Mouse (Mus musculus): ENCODE results near the gene Sel1l2. TPM values are rescaled to one million over a fixed set of nuclear protein-coding genes. Genes with fewer than 3 reads are reported as not detected.
A peak's percentile ranks its signal among the peaks of the same experiment; 100 is the strongest.

Gene Sel1l2
- polyA plus RNA-seq (2015; fragmentation: Nextera tagmentation; extraction: Ambion mirVana) = not detected in 2 replicates

- no peak for ATAC-seq (replicated peaks)
- Histone ChIP-seq H3K36me3 (no peaks in the 10 kb centered on the region), H3K27me3 (no peaks in the 10 kb centered on the region), H3K4me1 (peaks cover under 1% of the 10 kb centered on the region; the same call in 1 of the 2 replicates), H3K4me3 (no peak within 1 kb of the TSS), H3K9me3 (no peaks in the 10 kb centered on the region), H3K9ac (replicated peaks) (no peak within 1 kb of the TSS), H3K27ac (replicated peaks) (no peak within 1 kb of the TSS), H3K4me2 (replicated peaks) (no peak within 1 kb of the TSS)
- WGBS = 34% methylated on average over 4 of the region's 4 CpGs
Measured at GRCm38 (mm10) chr2:140389525-140389924, at the start of gene Sel1l2. TSS of gene Sel1l2 (minus strand) at chr2:140389706.

- Histone ChIP-seq H3K36me3 (no peaks in the 10 kb centered on the region), H3K4me2 (replicated peaks) (no peak overlapping the region), H3K9me3 (no peaks in the 10 kb centered on the region), H3K4me1 (no peaks in the 10 kb centered on the region), H3K9ac (replicated peaks) (no peak overlapping the region), H3K27me3 (no peaks in the 10 kb centered on the region), H3K27ac (replicated peaks) (no peak overlapping the region), H3K4me3 (no peak overlapping the region)
- 83% methylated on average over 4 of the region's 4 CpGs for WGBS
- no peak for ATAC-seq (replicated peaks)
Measured at GRCm38 (mm10) chr2:140439081-140439480, 49.6 kb upstream of the Sel1l2 start.

GRCm38 (mm10) chr2:140427283-140427682 lies 37.8 kb upstream of the Sel1l2 start:
- Histone ChIP-seq H3K4me2 (replicated peaks) (no peak overlapping the region), H3K27me3 (no peaks in the 10 kb centered on the region), H3K9ac (replicated peaks) (no peak overlapping the region), H3K9me3 (no peaks in the 10 kb centered on the region), H3K4me1 (no peaks in the 10 kb centered on the region), H3K27ac (replicated peaks) (no peak overlapping the region), H3K36me3 (no peaks in the 10 kb centered on the region), H3K4me3 (no peak overlapping the region)
- 18% methylated on average over 4 of the region's 4 CpGs for WGBS
- ATAC-seq (replicated peaks) = peak; percentile 48; the same call in 1 of the 2 replicates

DNA sequence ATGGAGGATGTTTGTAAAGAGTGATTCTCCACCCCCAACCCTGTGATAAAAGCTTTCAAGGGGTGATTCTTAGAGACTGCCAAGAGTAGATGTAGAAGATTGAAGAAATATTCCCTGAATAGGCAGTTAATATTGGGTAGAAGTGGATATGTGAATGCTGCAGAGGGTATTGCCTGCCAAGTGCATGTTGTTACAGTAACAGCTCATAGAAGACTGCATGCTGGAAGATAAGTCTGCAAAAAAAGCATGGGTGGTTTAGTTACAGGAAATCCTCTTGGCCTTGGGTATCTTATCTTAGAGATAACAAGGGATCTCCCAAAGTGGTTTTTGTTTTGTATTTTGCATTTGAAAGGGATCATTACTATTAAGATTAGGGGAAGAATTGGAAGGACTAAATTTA lies 36.3 kb upstream of the Sel1l2 start:
- Histone ChIP-seq H3K9ac (replicated peaks) (no peak overlapping the region), H3K4me2 (replicated peaks) (no peak overlapping the region), H3K27me3 (no peaks in the 10 kb centered on the region), H3K4me1 (no peaks in the 10 kb centered on the region), H3K27ac (replicated peaks) (no peak overlapping the region), H3K4me3 (no peak overlapping the region), H3K36me3 (no peaks in the 10 kb centered on the region), H3K9me3 (no peaks in the 10 kb centered on the region)
- ATAC-seq (replicated peaks) = no peak

- peak; percentile 71 for ATAC-seq (replicated peaks)
Measured at GRCm38 (mm10) chr2:140395744-140396231, 6.3 kb upstream of the Sel1l2 start.

DNA sequence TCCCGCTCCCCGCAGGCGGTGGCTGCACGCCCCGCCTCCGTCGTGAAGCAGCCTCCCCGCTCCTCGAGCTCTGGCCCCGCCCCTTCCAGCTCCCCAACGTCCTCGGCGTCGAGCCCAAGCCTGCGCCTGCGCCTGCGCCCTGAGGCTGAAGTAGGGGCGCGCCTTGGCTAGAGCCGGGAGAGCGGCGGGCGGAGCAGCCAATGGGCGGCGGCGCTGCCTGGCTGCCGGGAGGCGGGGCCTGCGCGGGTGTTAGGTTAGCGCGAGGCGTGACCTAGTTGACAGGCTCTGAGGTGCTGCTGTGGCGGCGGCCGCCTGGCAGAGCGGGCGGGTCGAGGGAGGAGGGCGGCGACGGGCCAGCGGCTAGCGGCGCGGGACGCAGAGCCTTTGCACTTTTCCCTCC lies 5.7 kb upstream of the Sel1l2 start, which contains the start of gene Macrod2:
Gene Macrod2 (plus strand): TSS at position 131 of the 400 bp plus-strand sequence.
- H3K9ac ChIP-seq (replicated peaks) = peak within 1 kb of the TSS; percentile 75
- ATAC-seq (replicated peaks) = peak; percentile 99
- no peaks in the 10 kb centered on the region for H3K27me3 ChIP-seq
- no peaks in the 10 kb centered on the region for H3K36me3 ChIP-seq
- H3K9me3 ChIP-seq = no peaks in the 10 kb centered on the region
- peak within 1 kb of the TSS; percentile 72 for H3K27ac ChIP-seq (replicated peaks)
- WGBS = 0% methylated on average over 34 of the region's 47 CpGs
- peak within 1 kb of the TSS; percentile 89 for H3K4me3 ChIP-seq
- H3K4me1 ChIP-seq = peaks cover 15% of the 10 kb centered on the region; the same call in 1 of the 2 replicates
- H3K4me2 ChIP-seq (replicated peaks) = peak within 1 kb of the TSS; percentile 90

More at GRCm38 (mm10) chr2:140395744-140396231, 6.3 kb upstream of the Sel1l2 start:
- peaks cover 15% of the 10 kb centered on the region; the same call in 1 of the 2 replicates for H3K4me1 ChIP-seq
- H3K4me2 ChIP-seq (replicated peaks) = peak overlapping the region; percentile 90
- H3K9ac ChIP-seq (replicated peaks) = peak overlapping the region; percentile 75
- H3K27me3 ChIP-seq = no peaks in the 10 kb centered on the region
- no peaks in the 10 kb centered on the region for H3K36me3 ChIP-seq
- H3K9me3 ChIP-seq = no peaks in the 10 kb centered on the region
- H3K4me3 ChIP-seq = peak overlapping the region; percentile 89
- H3K27ac ChIP-seq (replicated peaks) = peak overlapping the region; percentile 72
- 1% methylated on average over 54 of the region's 58 CpGs for WGBS

GRCm38 (mm10) chr2:140364804-140365203 lies 24.7 kb downstream of the Sel1l2 start:
- H3K9ac ChIP-seq (replicated peaks) = no peak overlapping the region
- H3K9me3 ChIP-seq = no peaks in the 10 kb centered on the region
- no peak overlapping the region for H3K4me3 ChIP-seq
- H3K36me3 ChIP-seq = no peaks in the 10 kb centered on the region
- no peaks in the 10 kb centered on the region for H3K27me3 ChIP-seq
- 69% methylated on average over 1 of the region's 1 CpGs for WGBS
- no peak overlapping the region for H3K4me2 ChIP-seq (replicated peaks)
- ATAC-seq (replicated peaks) = peak; percentile 60; the same call in 1 of the 2 replicates
- H3K27ac ChIP-seq (replicated peaks) = no peak overlapping the region
- H3K4me1 ChIP-seq = no peaks in the 10 kb centered on the region

DNA sequence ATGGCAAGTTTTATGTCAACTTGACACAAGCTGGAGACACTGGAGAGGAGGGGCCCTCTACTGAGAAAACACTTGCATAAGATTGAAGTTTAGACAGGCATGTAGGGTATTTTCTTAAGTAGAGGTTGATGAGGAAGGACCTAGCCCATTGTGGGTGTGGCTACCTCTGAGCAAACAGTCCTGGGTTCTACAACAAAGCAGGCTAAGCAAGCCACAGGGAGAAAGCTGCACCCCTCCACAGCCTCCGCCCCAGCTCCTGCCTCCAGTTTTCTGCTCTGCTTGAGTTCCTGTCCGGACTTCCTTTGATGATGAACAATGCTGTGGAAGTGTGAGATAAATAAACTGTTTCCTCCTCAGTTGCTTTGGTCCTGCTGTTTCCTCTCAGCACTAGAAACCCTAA lies 29.6 kb downstream of the Sel1l2 start:
- no peak for ATAC-seq (replicated peaks)
- H3K4me2 ChIP-seq (replicated peaks) = no peak overlapping the region
- H3K4me1 ChIP-seq = no peaks in the 10 kb centered on the region
- no peaks in the 10 kb centered on the region for H3K36me3 ChIP-seq
- H3K9ac ChIP-seq (replicated peaks) = no peak overlapping the region
- H3K27ac ChIP-seq (replicated peaks) = no peak overlapping the region
- no peak overlapping the region for H3K4me3 ChIP-seq
- H3K27me3 ChIP-seq = no peaks in the 10 kb centered on the region
- 69% methylated on average over 2 of the region's 2 CpGs for WGBS
- no peaks in the 10 kb centered on the region for H3K9me3 ChIP-seq

- H3K27me3 ChIP-seq = no peaks in the 10 kb centered on the region
- ATAC-seq (replicated peaks) = no peak
- H3K27ac ChIP-seq (replicated peaks) = no peak overlapping the region
- no peak overlapping the region for H3K9ac ChIP-seq (replicated peaks)
- H3K4me1 ChIP-seq = no peaks in the 10 kb centered on the region
- no peak overlapping the region for H3K4me2 ChIP-seq (replicated peaks)
- H3K36me3 ChIP-seq = no peaks in the 10 kb centered on the region
- H3K4me3 ChIP-seq = no peak overlapping the region
- H3K9me3 ChIP-seq = no peaks in the 10 kb centered on the region
- WGBS = 89% methylated on average over 7 of the region's 7 CpGs
Measured at GRCm38 (mm10) chr2:140342394-140342793, 47.1 kb downstream of the Sel1l2 start.

GRCm38 (mm10) chr2:140330508-140331306 lies 58.8 kb downstream of the Sel1l2 start:
- H3K4me2 ChIP-seq (replicated peaks) = no peak overlapping the region
- H3K27ac ChIP-seq (replicated peaks) = no peak overlapping the region
- WGBS = 73% methylated on average over 5 of the region's 5 CpGs
- H3K9ac ChIP-seq (replicated peaks) = no peak overlapping the region
- no peaks in the 10 kb centered on the region for H3K36me3 ChIP-seq
- H3K4me1 ChIP-seq = no peaks in the 10 kb centered on the region
- H3K9me3 ChIP-seq = no peaks in the 10 kb centered on the region
- H3K4me3 ChIP-seq = no peak overlapping the region
- no peak for ATAC-seq (replicated peaks)
- no peaks in the 10 kb centered on the region for H3K27me3 ChIP-seq

DNA sequence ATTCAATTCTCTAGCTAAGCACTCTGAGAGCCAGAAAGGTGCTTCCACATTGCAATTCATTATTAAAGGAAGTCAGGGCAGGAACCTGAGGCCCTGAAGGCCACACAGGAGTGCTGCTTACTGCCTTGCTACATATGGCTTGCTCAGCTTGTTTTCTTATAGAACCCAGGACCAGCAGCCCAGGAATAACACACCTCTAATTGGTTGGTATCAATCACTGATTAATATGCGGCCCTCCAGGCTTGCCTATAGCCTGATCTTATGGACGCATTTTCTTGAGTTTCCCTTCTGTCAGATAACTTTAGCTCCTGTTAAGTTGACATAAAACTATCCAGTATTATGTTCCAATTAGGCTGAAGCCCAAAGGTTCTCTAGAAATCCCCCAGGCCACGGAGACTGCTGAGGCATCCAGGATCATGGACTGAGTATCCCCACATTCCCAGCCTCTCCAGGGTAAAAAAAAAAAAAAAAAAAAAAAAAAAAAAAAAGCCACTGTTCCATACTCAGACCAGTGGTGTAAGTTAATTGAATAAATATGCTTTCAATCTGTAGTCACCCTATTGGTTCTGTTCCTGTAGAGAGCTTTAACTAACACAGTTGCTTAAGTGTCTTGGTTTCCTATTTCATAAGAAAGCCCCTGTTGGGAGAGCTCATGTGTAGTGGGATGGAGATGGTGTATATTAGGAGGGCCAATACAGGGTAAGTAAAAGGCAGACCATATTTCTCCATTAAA lies 86.4 kb downstream of the Sel1l2 start:
- Histone ChIP-seq H3K4me3 (no peak overlapping the region), H3K9ac (replicated peaks) (no peak overlapping the region), H3K4me2 (replicated peaks) (no peak overlapping the region), H3K27ac (replicated peaks) (no peak overlapping the region), H3K27me3 (no peaks in the 10 kb centered on the region), H3K9me3 (no peaks in the 10 kb centered on the region), H3K4me1 (no peaks in the 10 kb centered on the region), H3K36me3 (no peaks in the 10 kb centered on the region)
- ATAC-seq (replicated peaks) = no peak
- WGBS = 76% methylated on average over 3 of the region's 3 CpGs

DNA sequence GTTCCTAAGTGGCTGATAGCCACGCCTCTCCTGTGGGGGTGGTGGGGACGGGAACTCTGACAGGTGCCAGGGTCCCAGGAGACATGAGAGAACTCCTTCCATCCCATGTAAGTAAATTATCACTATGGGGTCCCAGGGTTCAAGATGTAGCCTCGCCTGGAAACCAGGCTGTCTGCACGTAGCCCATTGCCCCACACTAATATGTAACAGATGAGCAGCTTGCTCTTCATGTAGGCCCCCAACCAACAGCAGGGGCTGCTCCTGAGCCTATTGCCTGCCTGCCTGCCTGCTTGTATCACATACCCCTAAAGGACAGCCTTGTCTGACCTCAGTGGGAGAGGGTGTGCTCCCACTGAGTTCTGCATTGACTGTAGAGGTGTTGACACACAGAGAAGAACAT lies 92.4 kb downstream of the Sel1l2 start:
- WGBS = 36% methylated on average over 4 of the region's 4 CpGs
- H3K9ac ChIP-seq (replicated peaks) = no peak overlapping the region
- H3K4me2 ChIP-seq (replicated peaks) = no peak overlapping the region
- no peaks in the 10 kb centered on the region for H3K4me1 ChIP-seq
- no peak overlapping the region for H3K27ac ChIP-seq (replicated peaks)
- H3K9me3 ChIP-seq = no peaks in the 10 kb centered on the region
- H3K4me3 ChIP-seq = no peak overlapping the region
- no peaks in the 10 kb centered on the region for H3K36me3 ChIP-seq
- ATAC-seq (replicated peaks) = no peak
- no peaks in the 10 kb centered on the region for H3K27me3 ChIP-seq
